Mouse (Mus musculus) lung, adult 2 months (tissue): ENCODE results near the gene A1cf. TPM values are rescaled to one million over a fixed set of nuclear protein-coding genes. Genes with fewer than 3 reads are reported as not detected.

Experiments used
- DNase-seq: peaks from one replicate; pipeline ENCODE4 v3.0.0; 2022
- H3K4me1 ChIP-seq: fragments of 200-500 bp; 2 replicates; pipeline ENCODE4 v1.6.1; 2011; ENCODE audit warnings: low read length; ENCODE audit not compliant: control insufficient read depth, insufficient read depth
- H3K4me3 ChIP-seq: fragments of 200-500 bp; replicated peaks from 2 replicates; pipeline ENCODE3; 2011; ENCODE audit warnings: low read depth, mild to moderate bottlenecking, control low read depth, low read length; ENCODE audit errors: extremely low read depth
- CTCF ChIP-seq: fragments of 200-500 bp; IDR thresholded peaks from 2 replicates; pipeline ENCODE4 v1.5.1; 2011; ENCODE audit warnings: mild to moderate bottlenecking, low read length, control low read depth; ENCODE audit not compliant: insufficient read depth
- POLR2A ChIP-seq: fragments of 200-500 bp; IDR thresholded peaks from 2 replicates; pipeline ENCODE4 v1.6.1; 2011; ENCODE audit warnings: low read depth, mild to moderate bottlenecking, control low read depth, low read length, borderline replicate concordance; ENCODE audit errors: extremely low read depth
- WGBS: fragments of 180-500 bp; shearing (Covaris S2); methylation state at CpG from one replicate; pipeline ENCODE4 v1.1.7; 2018; 5-methylcytosine and 5-hydroxymethylcytosine counted together
- polyA plus RNA-seq: library from polyadenylated mRNA; depleted of rRNA; stranded (reverse); fragments of >200 nt; gene quantifications from 2 replicates; pipeline ENCODE4 v1.2.3, GENCODE M21; 2012; rRNA removed

Gene A1cf
- 0.03 TPM in 1 of 2 replicates, not detected in the other for polyA plus RNA-seq

DNA sequence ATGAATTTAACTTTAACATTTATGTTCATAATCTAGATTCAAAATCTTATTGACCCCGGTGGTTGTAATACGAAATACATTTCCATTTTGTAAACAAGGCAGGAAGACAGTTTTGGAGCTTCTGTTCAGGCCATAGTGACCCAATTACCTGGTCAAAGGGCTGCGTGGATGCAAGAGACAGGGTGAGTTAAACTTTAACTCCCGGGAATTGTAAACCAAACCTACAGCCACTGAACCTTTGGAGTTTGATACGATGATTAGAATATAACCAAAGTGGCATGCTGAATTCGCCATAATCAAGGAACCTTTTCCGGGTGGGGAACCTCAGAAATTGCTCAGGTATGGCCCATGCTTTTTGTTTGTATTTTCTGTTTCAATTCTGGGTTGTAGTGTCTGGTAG lies at the start of gene A1cf:
A1cf (plus strand) TSS at position 244 of the 400 bp plus-strand sequence.
- Histone ChIP-seq H3K4me3 (no peak within 1 kb of the TSS), H3K4me1 (no peaks in the 10 kb centered on the region)
- WGBS = 77% methylated on average over 7 of the region's 7 CpGs
- no peak for DNase-seq
- TF ChIP-seq POLR2A = no peak
- TF ChIP-seq CTCF = no peak

DNA sequence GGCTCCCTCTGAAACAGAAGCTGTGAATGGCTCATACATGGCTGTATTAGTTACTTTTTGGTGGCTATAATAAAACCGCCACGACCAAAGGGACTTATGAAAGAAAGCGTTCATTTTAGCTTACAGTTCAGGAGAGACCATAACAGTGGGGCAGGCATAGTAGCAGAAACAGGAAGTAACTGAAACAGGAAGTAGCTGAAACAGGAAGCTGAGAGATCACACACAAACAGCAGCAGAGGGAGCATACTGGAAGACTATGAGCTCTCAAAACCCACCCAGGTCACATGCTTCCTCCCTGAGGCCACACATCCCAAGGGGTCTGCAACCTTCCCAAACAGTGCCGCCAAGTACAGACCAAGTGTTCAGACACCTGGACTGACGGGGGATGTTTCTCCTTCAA lies 34.3 kb upstream of the A1cf start:
- no peak overlapping the region for H3K4me3 ChIP-seq
- 92% methylated on average over 5 of the region's 5 CpGs for WGBS
- TF ChIP-seq POLR2A (no peak), CTCF (no peak)
- no peak for DNase-seq
- no peaks in the 10 kb centered on the region for H3K4me1 ChIP-seq

DNA sequence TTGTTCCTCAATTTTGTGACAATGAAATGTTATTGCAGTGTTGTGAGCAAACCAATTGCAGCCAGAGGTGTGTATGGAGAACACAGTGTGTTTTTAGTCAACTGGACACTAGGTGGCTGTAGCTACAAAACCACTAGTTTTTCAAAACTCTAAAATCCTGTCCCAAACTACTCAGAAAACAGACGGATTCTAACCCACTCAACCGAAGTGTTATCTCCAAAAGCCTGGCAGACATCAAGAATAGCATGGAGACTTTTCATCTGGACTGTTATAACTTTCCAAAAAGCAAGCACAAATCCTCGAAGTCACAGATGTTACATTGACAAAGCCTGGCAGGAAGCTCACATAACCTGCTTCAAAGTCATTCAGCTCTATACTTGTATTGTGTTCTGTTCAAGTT lies 6.7 kb upstream of the A1cf start:
- TF ChIP-seq CTCF = no peak
- no peak for TF ChIP-seq POLR2A
- H3K4me1 ChIP-seq = no peaks in the 10 kb centered on the region
- H3K4me3 ChIP-seq = no peak overlapping the region
- no peak for DNase-seq
- 24% methylated on average over 3 of the region's 3 CpGs for WGBS

DNA sequence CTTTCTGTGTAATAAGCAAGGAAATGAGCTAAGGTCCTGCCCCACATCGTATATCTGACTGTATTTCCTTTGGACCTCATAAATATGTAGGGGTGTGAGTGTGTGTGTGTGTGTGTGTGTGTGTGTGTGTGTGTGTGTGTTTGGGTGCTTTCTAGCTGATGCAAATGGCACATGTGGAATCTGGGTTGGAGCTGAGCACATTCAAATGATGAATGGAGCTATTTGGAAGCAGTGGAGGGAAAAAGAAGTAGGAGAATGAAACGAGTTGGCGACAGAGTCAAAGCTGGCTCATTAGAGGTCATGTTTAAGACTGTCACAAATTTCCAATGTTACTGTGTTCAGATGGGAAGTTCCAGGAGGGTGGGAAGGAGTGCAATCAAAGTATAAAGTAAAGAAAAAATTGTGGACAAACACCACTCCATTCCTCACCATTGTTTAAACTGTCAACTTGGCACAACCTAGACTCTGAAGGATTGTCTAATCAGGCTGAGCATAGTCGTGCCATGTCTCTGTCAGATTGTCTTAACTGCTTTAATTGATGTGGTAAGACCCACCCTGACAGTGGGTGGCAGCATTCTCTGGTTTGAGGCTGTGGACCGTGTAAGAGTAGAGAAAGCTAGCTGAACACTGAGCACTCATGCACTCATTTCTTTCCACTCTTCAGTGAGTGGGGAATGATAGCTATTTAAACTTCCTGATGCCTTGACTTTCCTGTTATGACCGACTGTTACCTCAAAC lies 5.9 kb upstream of the A1cf start:
- 37% methylated on average over 6 of the region's 6 CpGs for WGBS
- Histone ChIP-seq H3K4me1 (no peaks in the 10 kb centered on the region), H3K4me3 (no peak overlapping the region)
- DNase-seq = no peak
- TF ChIP-seq POLR2A (no peak), CTCF (no peak)

DNA sequence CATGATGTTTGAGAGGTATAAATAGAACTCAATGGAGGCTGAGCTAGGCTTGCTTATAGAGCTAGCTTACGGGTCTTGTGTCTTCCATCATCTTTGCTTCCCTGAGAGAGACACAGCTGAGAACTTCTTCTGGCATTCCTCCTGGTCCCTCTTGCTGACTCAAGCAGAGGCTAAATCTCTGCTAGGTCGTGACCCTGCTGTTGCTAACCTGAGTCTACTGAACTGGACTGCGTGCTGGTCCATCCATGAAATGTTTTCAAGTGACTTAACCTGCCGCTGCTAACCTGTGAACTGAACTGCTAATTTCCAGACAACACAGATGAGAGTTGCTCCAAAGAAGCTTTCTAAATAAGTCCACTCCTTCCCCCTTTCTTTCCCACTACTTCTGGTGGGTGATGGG lies 3.1 kb upstream of the A1cf start:
- H3K4me3 ChIP-seq = no peak overlapping the region
- 83% methylated on average over 4 of the region's 4 CpGs for WGBS
- no peak for DNase-seq
- no peak for TF ChIP-seq POLR2A
- TF ChIP-seq CTCF = no peak
- no peaks in the 10 kb centered on the region for H3K4me1 ChIP-seq

DNA sequence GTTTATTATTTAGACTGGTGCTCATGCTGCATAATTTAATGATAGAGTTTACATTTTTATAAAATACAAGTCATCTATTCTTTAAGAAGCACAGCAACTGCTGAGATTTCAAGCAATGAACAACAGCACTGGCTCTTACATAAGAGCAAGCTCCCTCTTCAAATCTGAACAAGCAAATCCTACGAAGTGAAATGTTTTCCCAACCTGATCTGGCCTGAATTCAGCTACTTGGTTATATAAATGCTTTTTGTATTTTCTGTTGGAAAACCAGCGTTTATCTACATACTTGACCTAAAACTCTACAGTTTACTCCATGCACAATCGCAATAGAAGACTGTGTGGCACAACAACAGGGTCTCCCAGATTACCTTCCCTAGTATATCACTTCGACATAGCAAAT lies 488 bp upstream of the A1cf start:
- no peak overlapping the region for H3K4me3 ChIP-seq
- WGBS = 61% methylated on average over 4 of the region's 4 CpGs
- no peak for TF ChIP-seq CTCF
- TF ChIP-seq POLR2A = no peak

DNA sequence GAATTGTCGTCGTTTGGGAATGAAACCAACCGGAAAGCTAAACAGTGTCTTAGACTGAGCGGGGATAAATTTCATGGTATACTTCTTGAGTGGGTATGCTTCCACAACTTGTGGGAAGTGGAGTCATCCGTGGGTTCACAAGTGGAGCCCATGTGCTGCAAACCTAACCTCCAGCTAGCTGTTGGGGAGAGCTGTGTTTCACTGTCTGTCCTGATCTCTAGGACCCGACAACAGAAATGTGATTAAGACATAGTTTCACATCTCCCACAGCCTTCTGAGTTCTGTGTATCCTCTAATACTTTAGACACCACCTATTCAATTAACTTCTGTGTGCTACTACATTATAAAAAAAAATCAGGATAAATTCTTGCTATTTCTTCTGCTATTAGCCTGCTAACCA lies 407 bp downstream of the A1cf start:
- DNase-seq = no peak
- TF ChIP-seq POLR2A (no peak), CTCF (no peak)
- Histone ChIP-seq H3K4me1 (no peaks in the 10 kb centered on the region), H3K4me3 (no peak overlapping the region)
- WGBS = 83% methylated on average over 6 of the region's 6 CpGs

More for the DNA sequence above, 488 bp upstream of the A1cf start:
- H3K4me1 ChIP-seq = no peaks in the 10 kb centered on the region
- no peak for DNase-seq

DNA sequence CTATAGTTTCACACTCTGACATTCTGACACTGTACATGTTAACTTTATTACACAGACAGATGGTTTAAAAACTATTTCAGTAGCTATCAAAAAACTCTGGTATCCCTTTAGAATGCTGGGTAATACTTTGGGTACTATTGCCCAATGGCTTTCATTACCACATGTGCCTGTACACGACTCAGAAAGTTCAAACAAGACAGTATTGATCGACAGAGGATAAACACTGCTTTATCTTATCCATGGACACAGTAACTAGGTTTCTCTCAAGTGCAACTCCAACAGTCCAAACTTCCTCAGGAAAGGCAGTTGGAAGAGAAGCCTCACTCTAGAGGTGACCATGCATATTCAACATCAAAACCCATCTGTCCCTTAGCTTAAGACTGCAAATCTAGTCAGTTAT lies 2.8 kb downstream of the A1cf start:
- no peak for DNase-seq
- WGBS = 34% methylated on average over 2 of the region's 2 CpGs
- H3K4me3 ChIP-seq = no peak overlapping the region
- TF ChIP-seq POLR2A = no peak
- no peak for TF ChIP-seq CTCF
- H3K4me1 ChIP-seq = no peaks in the 10 kb centered on the region

DNA sequence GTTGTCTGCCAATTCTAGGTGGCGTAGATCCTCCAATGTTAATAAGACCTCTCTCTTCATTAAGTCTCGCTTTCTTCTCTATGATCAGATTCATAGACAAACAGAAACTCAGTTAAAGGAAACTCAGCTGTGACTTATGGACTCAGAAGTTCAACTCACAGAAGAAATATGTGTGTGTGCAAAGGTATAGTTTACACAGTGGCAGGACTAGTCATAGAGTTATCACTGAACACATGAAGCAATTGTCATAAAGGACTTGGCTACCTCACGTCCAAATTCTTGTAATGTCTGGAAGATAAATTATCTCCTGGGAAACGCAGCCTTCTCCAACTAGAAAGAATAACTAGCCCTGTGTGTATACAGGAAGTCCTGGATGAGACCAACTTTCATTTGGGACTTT lies 9.4 kb downstream of the A1cf start:
- no peak for TF ChIP-seq POLR2A
- no peak for TF ChIP-seq CTCF
- 49% methylated on average over 4 of the region's 4 CpGs for WGBS
- DNase-seq = no peak

DNA sequence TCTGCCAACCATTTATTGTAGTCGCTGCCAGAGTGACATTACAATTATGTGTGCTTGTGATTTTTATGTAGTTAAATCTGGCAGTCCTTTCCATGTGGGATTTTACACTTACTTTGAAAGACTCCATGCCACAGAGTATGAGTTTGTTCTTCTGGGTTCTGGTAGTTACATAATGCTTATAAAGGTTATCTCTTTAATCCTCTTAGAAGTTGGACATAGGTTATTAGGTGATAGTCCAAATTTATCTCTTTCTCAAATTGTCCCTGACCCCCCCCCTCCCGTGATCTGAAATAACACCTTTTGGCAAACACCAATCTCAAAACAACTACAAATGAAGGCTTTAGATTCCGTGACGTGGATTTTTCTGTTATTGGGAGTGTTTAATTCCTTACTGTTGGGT lies 16.0 kb downstream of the A1cf start:
- no peak overlapping the region for H3K4me3 ChIP-seq
- WGBS = 72% methylated on average over 4 of the region's 4 CpGs
- no peak for DNase-seq
- no peak for TF ChIP-seq CTCF
- no peak for TF ChIP-seq POLR2A
- H3K4me1 ChIP-seq = no peaks in the 10 kb centered on the region

More for the DNA sequence above, 9.4 kb downstream of the A1cf start:
- no peak overlapping the region for H3K4me3 ChIP-seq
- no peaks in the 10 kb centered on the region for H3K4me1 ChIP-seq

DNA sequence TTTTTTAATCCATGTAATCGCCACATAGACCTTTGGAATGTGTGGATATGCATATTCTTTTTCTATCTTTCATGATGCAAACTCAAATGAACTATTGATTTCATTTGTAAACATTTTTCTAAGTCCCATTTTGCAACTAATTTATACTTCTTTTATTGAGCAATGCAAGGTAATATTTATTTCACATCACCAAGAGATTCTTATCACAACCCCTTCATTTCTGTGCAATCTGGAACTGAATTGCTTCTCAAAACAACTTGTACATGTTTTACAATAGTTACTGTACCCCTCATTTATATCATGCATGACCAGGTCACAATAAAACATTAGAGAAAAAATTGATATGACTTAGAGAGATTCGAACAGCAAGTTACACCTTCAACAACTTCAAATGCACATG lies 18.7 kb downstream of the A1cf start:
- Histone ChIP-seq H3K4me3 (no peak overlapping the region), H3K4me1 (no peaks in the 10 kb centered on the region)
- 88% methylated on average over 2 of the region's 2 CpGs for WGBS
- no peak for TF ChIP-seq POLR2A
- no peak for TF ChIP-seq CTCF
- no peak for DNase-seq
